Mouse (Mus musculus) urinary bladder, adult 2 months (tissue): ENCODE data around the gene Fgfr2. TPM values are rescaled to one million over a fixed set of nuclear protein-coding genes. Genes with fewer than 3 reads are reported as not detected.

Experiments
- DNase-seq: peaks from one replicate; pipeline ENCODE4 v3.0.0; 2022; ENCODE audit warnings: low spot score
- polyA plus RNA-seq: library from polyadenylated mRNA; depleted of rRNA; stranded (reverse); fragments of >200 nt; gene quantifications from 2 replicates; pipeline ENCODE4 v1.2.3, GENCODE M21; 2012

Fgfr2 gene
- polyA plus RNA-seq, 1 experiment, result 80.2 TPM

DNA sequence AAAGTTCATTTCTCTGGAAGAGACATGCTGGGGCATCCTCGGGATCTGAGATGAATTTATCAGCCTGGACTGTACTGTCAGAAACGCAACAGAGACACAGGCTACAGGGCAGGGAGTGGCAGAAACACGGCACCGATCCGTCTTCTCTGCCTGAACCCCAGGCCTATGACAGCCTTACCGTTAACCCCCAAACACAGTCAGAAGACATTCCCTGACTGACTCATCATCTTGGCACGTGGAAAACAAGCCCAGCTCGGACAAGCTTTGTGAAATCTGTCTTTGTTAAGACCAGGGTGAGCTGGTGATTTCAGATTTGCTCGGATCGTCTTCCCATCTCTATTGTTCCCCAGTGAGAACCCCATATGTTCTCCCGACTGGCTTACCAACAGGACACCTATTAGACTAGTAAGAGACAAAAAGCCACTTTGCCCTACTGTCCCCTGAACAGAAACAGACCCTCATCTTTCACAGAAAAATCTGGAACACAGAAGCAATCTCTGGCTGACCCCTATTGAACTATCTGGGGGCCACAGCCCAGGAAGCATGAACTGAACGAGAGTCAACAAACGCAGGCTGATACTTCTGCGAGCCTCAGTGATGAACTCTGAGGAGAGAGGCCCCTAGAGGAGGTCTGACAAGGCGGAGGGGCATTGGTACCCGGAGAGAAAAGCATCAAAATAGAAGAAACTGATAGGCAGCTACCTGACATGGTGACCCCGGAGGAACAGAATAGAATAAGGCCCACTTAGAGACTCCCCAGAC lies 750.2 kb downstream of the Fgfr2 start:
- DNase-seq, result no peak

DNA sequence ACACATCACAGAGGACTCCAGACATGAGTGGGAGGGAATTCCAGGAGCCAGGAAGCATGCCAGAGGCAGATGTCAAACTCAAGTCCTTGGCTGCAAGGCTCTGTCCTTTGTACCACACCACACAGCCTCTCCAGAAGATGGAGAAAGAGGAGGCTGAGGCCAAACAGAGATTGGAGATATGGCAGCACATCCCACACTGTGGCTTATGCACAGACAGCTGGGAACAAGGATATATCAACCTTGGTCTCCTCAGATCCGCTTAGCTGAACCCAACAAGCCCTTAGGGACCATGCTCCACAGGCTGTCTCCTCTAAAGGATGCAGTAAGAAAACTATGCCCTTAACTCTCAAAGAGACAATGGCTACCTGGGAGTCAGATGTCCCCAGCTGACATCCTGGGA lies 751.3 kb downstream of the Fgfr2 start:
- no peak for DNase-seq

DNA sequence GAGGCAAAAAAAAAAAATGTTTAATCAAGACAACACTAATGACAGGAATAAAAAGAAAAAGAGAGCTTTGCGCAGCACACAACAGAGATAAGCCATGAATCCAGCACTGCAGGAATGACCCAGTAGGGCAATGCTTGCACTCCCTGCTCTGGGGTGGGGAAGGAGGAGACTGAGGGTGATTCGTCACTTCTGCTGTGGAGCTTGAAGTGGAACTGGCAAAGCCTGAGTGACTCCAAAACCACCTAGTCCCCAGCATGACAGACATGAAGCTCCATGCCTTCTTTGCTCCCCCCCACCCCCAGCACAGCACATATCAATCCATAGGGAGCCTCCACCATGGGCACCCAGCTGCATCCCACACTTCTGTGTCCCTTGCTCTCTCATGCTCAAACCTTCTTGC lies 753.4 kb downstream of the Fgfr2 start:
- DNase-seq, result no peak

DNA sequence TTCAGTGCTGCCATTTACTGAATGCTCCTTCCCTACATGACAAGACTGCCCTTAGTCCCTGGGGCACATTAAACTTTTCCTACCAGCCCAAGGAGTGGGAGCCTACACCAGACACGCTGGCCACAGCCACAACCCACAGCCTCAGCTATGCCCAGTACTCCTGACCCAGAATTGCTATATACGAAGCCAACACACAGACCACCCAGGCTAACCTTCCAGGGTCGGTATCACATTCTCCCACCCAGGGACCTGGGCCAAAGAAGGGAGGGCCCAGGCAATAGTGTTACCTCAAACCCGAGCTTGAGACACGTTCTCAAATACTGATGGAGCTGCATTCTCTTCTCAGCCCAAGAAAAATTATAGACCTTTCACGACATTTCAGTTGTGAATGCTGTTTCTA lies 754.3 kb downstream of the Fgfr2 start:
- DNase-seq, result no peak

DNA sequence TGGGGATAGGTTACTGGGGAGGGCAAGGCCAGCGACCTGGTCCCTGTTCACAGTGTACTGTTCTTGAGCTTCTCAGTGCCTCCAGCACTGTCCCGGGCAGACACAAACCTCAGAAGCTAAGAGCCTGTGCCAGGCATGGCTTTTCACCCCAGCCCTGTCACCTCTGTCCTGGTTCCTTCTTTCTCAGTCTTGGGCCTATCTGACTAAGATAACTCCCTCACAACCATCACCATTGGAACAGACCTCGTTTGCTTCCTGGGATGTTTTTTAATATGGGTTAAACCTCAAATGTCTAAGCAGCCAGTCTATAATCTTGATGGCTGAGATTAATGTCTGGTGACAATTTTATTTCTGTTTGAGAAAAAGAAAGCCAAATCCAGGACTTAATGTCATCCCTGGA lies 755.8 kb downstream of the Fgfr2 start:
- no peak for DNase-seq

DNA sequence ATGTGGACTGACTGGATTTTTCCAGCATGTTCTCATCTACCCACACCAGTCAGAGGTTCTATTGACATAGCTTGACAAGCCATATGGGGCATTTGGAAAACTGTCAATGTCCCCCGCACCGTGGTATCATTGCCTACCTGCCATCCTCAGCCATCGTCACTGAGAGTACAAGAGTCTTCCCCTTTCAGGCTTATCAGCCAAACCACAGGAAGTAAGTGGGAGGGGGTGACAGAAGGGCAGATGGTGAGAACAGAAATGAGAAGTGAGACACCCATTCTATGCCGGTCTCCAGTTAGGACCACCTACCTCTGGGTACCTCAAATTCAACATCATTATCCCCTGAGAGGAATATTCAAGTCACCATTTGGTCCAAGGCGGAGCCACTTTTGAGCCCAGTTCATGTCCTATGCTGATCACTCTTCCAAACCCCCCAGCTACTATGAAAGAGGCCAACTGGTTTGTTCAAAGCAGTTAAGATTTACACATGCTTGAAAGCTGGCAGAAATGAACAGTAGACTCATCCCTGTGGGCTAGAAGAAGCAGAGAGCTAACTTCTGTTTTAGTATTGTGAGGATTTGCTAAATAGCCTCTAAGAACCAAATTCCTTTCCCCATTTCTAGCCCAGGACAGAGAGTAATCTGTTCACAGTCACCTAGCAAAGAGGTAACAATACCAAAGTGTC lies 757.3 kb downstream of the Fgfr2 start:
- DNase-seq, result no peak

DNA sequence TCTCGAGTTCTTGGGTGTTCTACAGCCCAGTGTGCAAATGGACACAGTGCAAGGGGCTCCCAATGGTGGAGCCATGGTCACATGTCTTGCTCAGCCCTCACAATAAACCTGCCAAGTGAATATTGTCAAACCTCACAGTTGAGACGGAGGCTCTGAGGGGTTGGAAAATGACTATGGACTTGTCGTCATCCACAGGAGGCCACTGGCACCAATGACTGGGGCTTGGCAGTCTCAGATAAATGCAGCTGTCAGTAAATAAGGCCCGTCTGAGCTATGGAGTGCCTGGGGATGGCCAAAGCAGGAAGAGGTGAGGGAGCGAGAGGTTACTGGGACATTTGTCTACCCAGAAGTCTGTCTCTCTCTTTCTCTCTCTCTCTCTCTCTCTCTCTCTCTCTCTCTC lies 758.0 kb downstream of the Fgfr2 start:
- no peak for DNase-seq

DNA sequence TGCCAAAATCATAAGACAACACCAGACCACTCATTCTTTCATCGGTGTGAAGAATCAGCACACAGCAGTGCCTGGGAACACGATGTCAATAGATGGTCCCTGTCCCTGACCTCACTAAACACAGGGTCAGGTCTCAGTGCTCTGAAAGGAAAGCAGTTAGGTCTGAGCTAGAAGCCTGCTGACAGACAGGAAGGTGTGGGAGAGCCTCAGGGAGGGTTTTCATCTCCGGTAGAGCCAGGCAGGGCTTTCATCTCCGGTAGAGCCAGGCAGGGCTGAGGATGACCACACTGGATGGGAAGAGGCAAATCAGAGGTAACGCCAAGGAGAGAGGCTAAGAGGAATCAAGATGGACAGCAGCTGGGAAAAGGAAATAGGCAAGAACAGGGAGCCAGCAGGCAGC lies 758.6 kb downstream of the Fgfr2 start:
- no peak for DNase-seq

DNA sequence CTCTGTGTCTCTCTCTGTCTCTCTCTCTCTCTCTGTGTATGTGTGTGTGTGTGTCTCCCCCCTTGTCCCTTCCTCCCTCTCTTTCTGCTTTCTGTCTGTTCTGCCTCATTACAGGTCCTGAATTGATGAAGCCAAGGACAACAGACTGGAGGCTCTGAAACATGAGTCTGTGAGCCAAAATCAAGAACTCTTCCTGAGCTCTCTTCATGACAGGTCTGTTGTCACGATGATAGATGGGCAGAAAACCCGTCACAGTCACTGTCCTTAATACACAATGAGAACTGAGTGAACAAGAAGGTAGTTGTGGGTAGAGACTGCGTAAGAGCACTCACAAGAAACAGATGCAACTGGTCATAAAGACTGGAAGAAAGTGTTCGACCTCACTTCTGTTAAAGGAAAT lies 762.8 kb downstream of the Fgfr2 start:
- DNase-seq, result no peak

DNA sequence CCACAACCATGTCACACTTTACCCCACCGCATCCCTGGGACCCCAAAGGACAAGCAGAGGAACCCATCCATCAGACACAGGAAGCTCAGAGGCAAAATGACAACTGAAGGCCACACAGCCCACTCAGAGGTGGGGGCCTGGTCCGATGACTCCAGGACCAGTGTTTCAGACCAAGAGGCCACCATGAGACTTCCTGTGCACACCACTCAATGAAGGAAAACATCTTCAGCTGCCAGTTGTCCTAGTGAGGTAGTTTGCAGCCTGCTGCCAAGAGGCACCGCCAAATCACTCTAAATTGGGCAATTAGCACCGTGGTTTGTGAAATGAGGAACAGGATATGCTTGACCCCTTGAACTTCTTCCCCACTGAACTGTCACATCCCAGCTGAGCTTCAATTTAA lies 764.4 kb downstream of the Fgfr2 start:
- DNase-seq, result no peak

DNA sequence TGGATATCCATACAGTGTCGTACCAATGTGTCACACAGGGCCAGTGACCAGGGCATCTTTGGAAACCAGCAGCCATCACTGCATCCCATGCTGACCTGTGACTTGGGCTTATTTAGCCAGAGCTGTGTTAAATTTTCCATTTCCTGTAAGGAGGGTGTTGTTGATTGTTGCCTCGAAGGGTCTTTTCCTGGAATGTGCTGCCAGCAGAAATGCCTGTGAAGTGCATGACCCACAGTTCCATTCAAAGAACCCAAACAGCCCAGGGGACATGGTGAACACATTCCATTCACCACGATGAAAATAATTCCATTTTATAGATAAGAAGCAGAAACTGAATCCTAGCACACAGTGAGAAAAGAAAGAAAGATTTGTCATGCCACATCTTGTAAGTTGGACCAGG lies 764.9 kb downstream of the Fgfr2 start:
- DNase-seq, result no peak

DNA sequence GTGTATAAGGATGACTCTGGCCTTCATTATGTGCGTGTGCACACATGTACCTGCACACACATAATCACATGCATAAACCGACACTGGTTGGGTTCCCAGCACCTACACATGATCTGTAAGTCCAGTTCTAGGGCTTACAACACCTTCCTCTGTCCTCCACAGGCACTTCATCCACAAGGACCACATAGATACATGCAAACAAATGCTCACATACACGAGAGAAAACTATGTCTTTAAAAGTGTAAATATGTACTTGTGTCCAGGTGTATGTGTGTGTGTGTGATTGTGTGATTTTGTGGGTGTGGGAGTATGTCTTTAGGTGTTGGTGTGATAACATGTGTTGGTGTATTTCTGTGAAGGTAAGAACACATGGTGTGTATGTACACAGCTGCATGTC lies 765.3 kb downstream of the Fgfr2 start:
- no peak for DNase-seq

DNA sequence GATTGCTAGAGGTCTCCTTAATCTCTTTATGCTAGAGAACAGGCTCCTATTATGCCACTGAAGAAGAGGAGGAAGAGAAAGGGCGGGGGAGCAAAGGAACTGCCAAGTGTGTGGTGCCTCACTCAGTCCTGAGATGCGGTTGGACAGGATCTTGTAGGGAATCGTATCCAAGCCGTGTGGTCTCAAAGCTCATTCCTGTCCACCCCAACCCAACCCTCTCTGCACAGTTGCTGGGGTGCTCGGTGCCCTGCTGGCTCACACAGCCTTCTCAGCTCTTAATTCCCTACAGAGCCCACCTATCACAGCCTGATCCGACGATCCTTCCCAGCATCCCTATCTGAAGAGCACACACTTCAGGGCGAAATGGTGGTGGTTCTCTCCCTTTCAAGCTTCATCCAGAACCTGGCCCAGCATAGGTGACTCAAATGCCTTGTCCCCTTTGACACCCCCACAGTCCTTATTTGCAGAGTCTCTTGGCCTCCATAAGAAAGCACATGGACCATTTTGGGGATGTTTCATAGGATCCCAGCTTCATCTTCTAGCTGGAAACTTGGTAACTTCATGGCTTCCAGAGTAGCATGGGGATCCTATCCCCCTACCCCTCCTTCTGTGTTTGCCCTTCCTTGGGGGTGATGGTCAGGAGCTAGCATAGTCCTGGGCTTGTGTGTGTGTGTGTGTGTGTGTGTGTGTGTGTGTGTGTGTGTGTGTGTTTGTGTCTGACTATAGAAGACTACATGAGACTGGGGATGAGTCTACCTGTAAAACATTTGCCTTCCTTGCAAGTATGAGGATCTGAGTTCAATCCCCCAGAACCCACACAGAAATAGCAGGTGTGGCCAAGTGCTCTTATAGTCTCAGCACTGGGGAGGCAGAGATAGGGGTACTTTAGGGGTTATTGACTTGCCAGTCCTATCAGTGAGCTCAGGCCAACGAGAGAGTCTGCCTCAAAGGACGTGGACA lies 766.0 kb downstream of the Fgfr2 start:
- no peak for DNase-seq

DNA sequence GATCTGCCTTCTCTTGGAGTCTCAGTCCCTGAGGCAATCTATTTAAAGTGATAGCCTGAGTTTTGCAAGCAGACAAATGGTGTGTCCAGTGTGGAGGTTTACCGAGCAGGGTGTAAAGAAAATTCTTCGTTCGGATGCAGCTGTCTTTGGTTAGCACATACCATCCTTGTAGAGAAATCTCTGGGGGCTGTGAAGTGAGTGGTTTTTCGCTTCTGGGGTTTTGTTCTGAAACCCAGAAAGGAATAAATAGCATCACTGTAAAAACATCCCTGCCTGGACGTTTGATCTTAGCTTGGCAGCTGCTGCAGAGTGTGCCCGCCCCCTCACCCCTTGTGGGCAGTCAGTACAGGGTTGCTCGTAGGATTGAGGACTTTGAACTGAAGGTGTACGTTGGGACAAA lies 767.0 kb downstream of the Fgfr2 start:
- no peak for DNase-seq

DNA sequence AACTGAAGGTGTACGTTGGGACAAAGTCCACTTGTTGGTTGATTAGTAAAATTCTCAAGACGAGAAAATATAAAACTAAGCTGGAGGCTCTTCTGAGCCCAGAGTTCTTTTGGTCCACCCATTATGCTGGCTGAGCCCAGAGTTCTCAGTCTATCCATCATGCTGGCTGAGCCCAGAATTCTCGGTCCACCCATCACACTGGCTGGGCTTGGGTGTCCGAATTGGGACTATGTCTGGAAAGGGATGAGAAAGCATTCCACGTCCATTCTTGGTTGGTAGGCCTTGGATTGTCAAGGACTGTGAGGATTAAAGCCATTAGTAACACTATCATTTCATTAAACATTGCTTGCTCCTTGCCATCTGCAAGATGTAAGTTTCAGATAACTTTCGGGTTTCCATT lies 767.4 kb downstream of the Fgfr2 start:
- no peak for DNase-seq

DNA sequence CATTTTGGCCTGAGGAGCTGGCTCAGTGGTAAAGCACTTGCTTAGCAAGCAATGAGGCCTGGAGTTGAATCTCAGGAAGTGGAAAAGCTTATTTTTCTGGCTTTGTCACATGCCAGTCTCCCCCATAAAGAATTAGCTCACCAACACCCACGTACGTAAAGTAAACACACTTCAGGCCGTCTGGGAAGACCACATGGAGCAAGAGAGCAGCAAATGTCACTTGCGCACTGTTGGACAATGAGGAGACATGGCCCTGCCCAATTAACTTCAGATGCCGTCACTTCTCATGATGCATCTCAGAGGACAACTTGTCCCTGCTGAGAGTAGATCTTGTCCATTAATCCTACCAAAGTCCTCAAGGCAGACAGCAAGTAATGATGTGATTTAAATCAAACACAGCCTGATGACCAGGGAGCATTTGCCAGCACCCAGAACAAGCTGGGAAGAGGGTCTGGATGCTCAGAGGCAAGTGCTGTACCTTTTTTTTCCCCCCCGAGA lies 774.0 kb downstream of the Fgfr2 start:
- DNase-seq, result no peak

DNA sequence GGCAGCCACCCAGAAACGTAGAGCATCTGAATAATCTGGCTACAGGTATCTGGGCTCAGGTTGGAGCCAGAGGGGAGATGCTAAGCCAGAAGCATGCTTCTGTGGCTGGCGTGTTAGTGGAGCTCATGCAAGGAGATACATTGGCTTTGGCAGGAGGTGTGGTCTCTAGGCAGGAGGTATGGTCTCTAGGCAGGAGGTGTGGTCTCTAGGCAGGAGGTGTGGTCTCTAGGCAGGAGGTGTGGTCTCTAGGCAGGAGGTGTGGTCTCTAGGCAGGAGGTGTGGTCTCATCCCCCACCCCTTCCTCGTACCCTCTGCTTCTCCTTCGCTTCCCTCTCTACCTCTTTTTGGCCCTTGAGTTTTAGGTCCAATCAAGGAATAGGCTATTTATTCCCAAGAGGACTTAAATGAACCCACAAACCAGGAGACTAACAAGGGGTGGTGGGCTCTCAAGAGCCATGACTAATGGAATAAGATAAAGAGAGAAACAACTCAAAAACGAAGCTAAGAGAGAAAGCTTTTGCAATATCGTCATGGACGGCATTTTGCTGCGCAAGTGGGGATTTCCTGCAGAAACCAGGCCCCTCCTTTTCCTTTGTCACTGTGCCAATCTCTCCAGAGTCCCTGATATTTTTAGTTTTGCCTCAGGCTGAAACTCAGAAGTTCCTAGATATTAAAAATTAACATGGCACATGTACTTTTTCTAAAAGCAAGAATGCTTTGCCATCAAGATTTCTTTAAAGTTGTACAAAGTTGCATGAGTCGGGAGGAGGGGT lies 775.7 kb downstream of the Fgfr2 start:
- DNase-seq, result no peak

DNA sequence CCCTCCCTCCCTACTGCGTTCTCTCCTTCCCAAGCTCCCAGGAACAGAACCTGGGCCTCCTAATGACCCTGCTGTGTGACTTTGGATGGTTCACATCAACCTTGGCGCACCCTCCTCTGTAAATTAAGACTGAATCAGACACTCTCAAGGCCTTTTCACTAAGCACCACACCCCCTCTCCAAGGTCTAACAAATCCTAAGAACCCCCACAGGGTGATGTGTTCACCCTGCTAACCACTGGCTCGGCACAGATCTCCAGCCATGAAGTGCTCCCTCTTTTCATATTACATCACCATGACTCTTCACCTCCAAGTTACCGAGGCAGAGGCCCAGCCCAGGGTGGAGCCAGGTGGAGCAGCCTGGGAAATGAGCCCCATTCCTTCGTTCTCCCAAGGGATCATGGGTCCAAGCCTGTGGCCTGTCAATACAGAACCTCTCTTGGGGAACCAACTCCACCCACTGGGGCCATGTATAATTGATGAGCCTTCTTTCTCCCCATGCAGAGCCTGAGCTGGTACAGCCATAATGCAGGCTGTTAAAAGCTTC lies 777.6 kb downstream of the Fgfr2 start:
- no peak for DNase-seq

DNA sequence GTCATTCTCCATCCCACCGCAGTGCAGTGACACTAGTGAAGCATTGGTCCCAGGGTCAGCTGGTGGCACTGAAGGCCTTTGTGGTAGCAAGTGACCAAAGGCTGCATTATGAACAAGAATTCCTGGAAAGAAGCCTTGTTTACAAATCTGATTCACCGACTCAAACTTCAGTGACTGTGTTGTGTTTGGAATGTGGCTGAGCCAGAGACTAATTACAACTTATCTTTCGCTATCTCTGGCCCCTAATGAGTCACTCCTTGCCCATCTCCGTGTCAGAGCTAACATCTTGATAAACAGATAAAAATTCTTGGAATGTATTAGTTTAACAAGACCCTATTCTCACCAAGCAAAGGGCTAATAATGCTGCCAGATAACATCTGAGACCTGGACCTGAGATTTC lies 778.5 kb downstream of the Fgfr2 start:
- DNase-seq, result no peak

DNA sequence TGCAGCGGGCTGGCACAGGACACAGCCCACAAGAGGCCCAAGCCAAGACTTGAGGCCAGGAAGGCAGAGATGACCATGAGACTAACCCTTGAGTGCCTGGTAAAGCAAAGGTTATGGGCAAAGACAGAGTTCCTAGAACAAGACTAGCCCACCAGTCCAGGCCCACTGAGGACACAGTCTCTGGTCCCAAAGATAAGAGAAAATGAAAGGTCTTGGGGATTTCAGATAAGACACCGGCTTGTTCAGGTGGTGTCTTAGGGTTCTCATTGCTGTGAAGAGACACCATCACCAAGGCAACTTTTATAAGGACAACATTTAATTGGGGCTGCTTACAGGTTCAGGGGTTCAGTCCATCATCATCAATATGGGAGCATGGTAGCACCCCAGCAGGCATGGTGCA lies 779.2 kb downstream of the Fgfr2 start:
- DNase-seq, result no peak

DNA sequence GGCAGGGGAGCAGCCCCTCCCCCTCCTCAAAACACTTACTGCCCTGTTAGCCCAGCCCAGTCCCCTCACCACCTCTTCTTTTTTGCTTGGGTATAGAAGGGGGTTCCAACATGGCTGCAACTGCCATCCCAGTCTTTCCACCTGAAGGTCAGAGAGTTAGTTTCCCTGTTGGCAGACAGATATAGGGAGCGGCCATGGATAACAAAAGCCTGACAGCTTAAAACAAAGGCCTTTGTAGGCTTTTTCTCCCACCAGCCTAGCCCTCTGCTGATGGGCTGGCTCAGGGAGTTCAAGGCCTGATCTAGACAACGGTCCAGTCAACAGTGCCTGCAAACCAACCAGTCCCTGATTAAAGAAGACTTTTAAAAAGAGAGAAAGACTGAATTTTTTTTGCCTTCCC lies 780.0 kb downstream of the Fgfr2 start:
- no peak for DNase-seq
